Mouse (Mus musculus) MEL (cell line): ENCODE data around the gene Kif3b. TPM values are rescaled to one million over a fixed set of nuclear protein-coding genes. Genes with fewer than 3 reads are reported as not detected.
"Not testable (repeated sequence)": the region's sequence is repeated elsewhere in the genome, so short reads cannot be mapped to it uniquely, and the experiment has no call there.

Source experiments
- DNase-seq: peaks from one replicate; pipeline ENCODE4 v3.0.0; 2011; ENCODE audit warnings: low read depth, low spot score
- H3K27ac ChIP-seq: 2 replicates; pipeline ENCODE4 v1.5.1; 2012; ENCODE audit warnings: low read depth, mild to moderate bottlenecking, control low read depth, low read length, moderate library complexity; ENCODE audit not compliant: control insufficient read depth
- H3K27me3 ChIP-seq, 2 experiments: fragments of 150-350 bp in 1 of 2; sonication (generic) in 1 of 2; 2 replicates each; pipeline ENCODE4 v1.6.1; 2012; ENCODE audit warnings: low read length in 2 of 2, mild to moderate bottlenecking in 2 of 2, improper control_type of control experiment in 1 of 2, moderate library complexity in 1 of 2; ENCODE audit not compliant: insufficient read depth in 2 of 2, control insufficient read depth in 1 of 2
- H3K36me3 ChIP-seq, 2 experiments: 2 replicates each; pipeline ENCODE4 v1.6.1; 2012 to 2014; ENCODE audit warnings: low read length in 2 of 2, improper control_type of control experiment in 1 of 2, inconsistent platforms in 1 of 2, mild to moderate bottlenecking in 1 of 2; ENCODE audit not compliant: insufficient read depth in 2 of 2, control insufficient read depth in 1 of 2
- H3K4me1 ChIP-seq, 2 experiments: fragments of 150-350 bp in 1 of 2; sonication (generic) in 1 of 2; 2 replicates each; pipeline ENCODE4 v1.6.1; 2012; ENCODE audit warnings: low read length in 2 of 2, improper control_type of control experiment in 1 of 2, mild to moderate bottlenecking in 1 of 2; ENCODE audit not compliant: insufficient read depth in 2 of 2, control insufficient read depth in 1 of 2
- H3K4me3 ChIP-seq, 2 experiments: fragments of 150-350 bp in 1 of 2; sonication (generic) in 1 of 2; 2 replicates each; pipeline ENCODE4 v1.5.1; 2012; ENCODE audit warnings: low read depth in 2 of 2, low read length in 2 of 2, mild to moderate bottlenecking in 2 of 2, moderate library complexity in 2 of 2, control low read depth in 1 of 2, improper control_type of control experiment in 1 of 2; ENCODE audit not compliant: control insufficient read depth in 1 of 2, insufficient read depth in 1 of 2
- H3K79me2 ChIP-seq: 2 replicates; pipeline ENCODE4 v1.6.1; 2012; ENCODE audit warnings: mild to moderate bottlenecking, low read length, moderate library complexity; ENCODE audit not compliant: control insufficient read depth, poor library complexity, insufficient read depth
- H3K9ac ChIP-seq: 2 replicates; pipeline ENCODE4 v1.6.1; 2012; ENCODE audit warnings: low read depth, mild to moderate bottlenecking, control low read depth, low read length, moderate library complexity; ENCODE audit not compliant: control insufficient read depth, poor library complexity, severe bottlenecking
- H3K9me3 ChIP-seq: fragments of 150-350 bp; sonication (generic); replicated peaks from 2 replicates; pipeline ENCODE4 v1.6.1; 2012; ENCODE audit warnings: mild to moderate bottlenecking, low read length, improper control_type of control experiment, moderate library complexity; ENCODE audit not compliant: insufficient read depth
- CHD1 ChIP-seq: IDR thresholded peaks from 2 replicates; pipeline ENCODE4 v1.6.1; 2012; ENCODE audit warnings: low read depth, mild to moderate bottlenecking, inconsistent platforms, low read length, improper control_type of control experiment
- CHD2 ChIP-seq: IDR thresholded peaks from 2 replicates; pipeline ENCODE4 v1.6.1; 2011; ENCODE audit warnings: low read length, improper control_type of control experiment
- ELF1 ChIP-seq: IDR thresholded peaks from 2 replicates; pipeline ENCODE4 v1.6.1; 2014; ENCODE audit warnings: low read depth, mild to moderate bottlenecking, inconsistent platforms, low read length, improper control_type of control experiment, moderate library complexity
- EP300 ChIP-seq, 2 experiments: IDR thresholded peaks; 2 replicates each; pipeline ENCODE4 v1.6.1; 2011; ENCODE audit warnings: improper control_type of control experiment in 2 of 2, low read length in 2 of 2, low read depth in 1 of 2, mild to moderate bottlenecking in 1 of 2
- ETS1 ChIP-seq: IDR thresholded peaks from 2 replicates; pipeline ENCODE4 v1.6.1; 2012; ENCODE audit warnings: low read depth, mild to moderate bottlenecking, inconsistent platforms, low read length, improper control_type of control experiment, moderate library complexity
- GABPA ChIP-seq: IDR thresholded peaks from 2 replicates; pipeline ENCODE4 v1.6.1; 2012; ENCODE audit warnings: low read depth, mild to moderate bottlenecking, inconsistent platforms, low read length, improper control_type of control experiment, moderate library complexity
- GATA1 ChIP-seq: IDR thresholded peaks from 2 replicates; pipeline ENCODE4 v1.6.1; 2011; ENCODE audit warnings: low read depth, low read length, improper control_type of control experiment
- JUND ChIP-seq: IDR thresholded peaks from 2 replicates; pipeline ENCODE4 v1.6.1; 2011; ENCODE audit warnings: low read depth, mild to moderate bottlenecking, improper control_type of control experiment, low read length
- KAT2A ChIP-seq: conservative IDR thresholded peaks from 2 replicates; pipeline ENCODE4 v1.6.1; 2012; ENCODE audit warnings: low read depth, low read length, improper control_type of control experiment, inconsistent platforms
- MEF2A ChIP-seq: IDR thresholded peaks from 2 replicates; pipeline ENCODE4 v1.6.1; 2014; ENCODE audit warnings: low read depth, mild to moderate bottlenecking, inconsistent platforms, low read length, improper control_type of control experiment; ENCODE audit not compliant: poor library complexity, insufficient replicate concordance, severe bottlenecking; ENCODE audit errors: extremely low read depth
- MXI1 ChIP-seq: IDR thresholded peaks from 2 replicates; pipeline ENCODE4 v1.6.1; 2011; ENCODE audit warnings: mild to moderate bottlenecking, low read depth, low read length, improper control_type of control experiment
- MYB ChIP-seq: IDR thresholded peaks from 2 replicates; pipeline ENCODE4 v1.6.1; 2011; ENCODE audit warnings: mild to moderate bottlenecking, low read depth, low read length, improper control_type of control experiment
- MYC ChIP-seq: IDR thresholded peaks from 2 replicates; pipeline ENCODE4 v1.6.1; 2011; ENCODE audit warnings: low read depth, mild to moderate bottlenecking, low read length, improper control_type of control experiment, moderate library complexity
- RAD21 ChIP-seq: IDR thresholded peaks from 2 replicates; pipeline ENCODE4 v1.6.1; 2011; ENCODE audit warnings: mild to moderate bottlenecking, low read depth, low read length, improper control_type of control experiment
- RCOR1 ChIP-seq: IDR thresholded peaks from 2 replicates; pipeline ENCODE4 v1.6.1; 2012; ENCODE audit warnings: low read depth, mild to moderate bottlenecking, inconsistent platforms, low read length, improper control_type of control experiment
- SIN3A ChIP-seq: IDR thresholded peaks from 2 replicates; pipeline ENCODE4 v1.6.1; 2012; ENCODE audit warnings: low read length, improper control_type of control experiment, inconsistent platforms
- SMC3 ChIP-seq: IDR thresholded peaks from 2 replicates; pipeline ENCODE4 v1.6.1; 2011; ENCODE audit warnings: low read depth, low read length, improper control_type of control experiment
- TAL1 ChIP-seq: IDR thresholded peaks from 2 replicates; pipeline ENCODE4 v1.6.1; 2012; ENCODE audit warnings: mild to moderate bottlenecking, inconsistent platforms, low read length, moderate library complexity, mixed read lengths
- TBP ChIP-seq: IDR thresholded peaks from 2 replicates; pipeline ENCODE4 v1.8.0; 2011; ENCODE audit warnings: low read depth, low read length, improper control_type of control experiment
- UBTF ChIP-seq: IDR thresholded peaks from 2 replicates; pipeline ENCODE4 v1.6.1; 2012; ENCODE audit warnings: low read depth, mild to moderate bottlenecking, inconsistent platforms, low read length, improper control_type of control experiment, moderate library complexity, borderline replicate concordance; ENCODE audit not compliant: insufficient read depth
- USF1 ChIP-seq: IDR thresholded peaks from 2 replicates; pipeline ENCODE4 v1.6.1; 2014; ENCODE audit warnings: low read depth, mild to moderate bottlenecking, inconsistent platforms, low read length, improper control_type of control experiment, moderate library complexity
- ZMIZ1 ChIP-seq: IDR thresholded peaks from 2 replicates; pipeline ENCODE4 v1.6.1; 2012; ENCODE audit warnings: low read depth, mild to moderate bottlenecking, inconsistent platforms, low read length, improper control_type of control experiment, moderate library complexity
- ZNF384 ChIP-seq: IDR thresholded peaks from 2 replicates; pipeline ENCODE4 v1.6.1; 2012; ENCODE audit warnings: low read depth, mild to moderate bottlenecking, inconsistent platforms, low read length, improper control_type of control experiment
- polyA plus RNA-seq, 2 experiments: library from polyadenylated mRNA; stranded (reverse) in 1 of 2; unstranded in 1 of 2; fragments of >175 nt in 1 of 2; fragments of >200 nt in 1 of 2; gene quantifications; 2 replicates each; pipeline versions ENCODE4 v1.2.1 to v1.2.4; 2012; ENCODE audit warnings: low replicate concordance in 2 of 2, low read depth in 1 of 2; ENCODE audit not compliant: insufficient read length in 2 of 2, insufficient read depth in 1 of 2, missing spikeins in 1 of 2
- total RNA-seq: library from RNA; depleted of rRNA; stranded (reverse); fragments of 300-350 nt; gene quantifications from 2 replicates; pipeline ENCODE4 v1.2.3, GENCODE M21; 2012

Gene Kif3b
- total and polyA plus RNA-seq, 3 experiments, result 11.0 to 34.2 (median 17.9) TPM

DNA sequence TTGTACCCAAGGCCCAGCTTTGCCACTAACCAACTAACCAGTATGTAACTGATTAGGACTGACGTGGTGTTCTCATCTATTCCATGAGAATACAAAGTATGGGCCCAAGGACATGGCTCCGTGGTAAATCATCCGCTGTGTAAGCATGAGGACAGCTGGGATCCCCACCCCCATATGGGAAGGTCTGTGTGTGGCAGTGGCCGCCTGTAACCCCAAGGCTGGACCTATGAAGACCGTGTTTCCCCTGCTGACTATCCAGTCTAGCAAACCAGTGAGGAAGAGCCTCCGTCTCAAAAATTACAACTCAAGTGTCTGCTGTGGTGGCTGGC lies 16.3 kb upstream of the Kif3b start:
- H3K4me3 ChIP-seq, result no peak overlapping the region
- H3K27me3 ChIP-seq, result no peaks in the 10 kb centered on the region
- H3K4me1 ChIP-seq, result peaks cover 0 to 8% of the 10 kb centered on the region in 2 experiments; a peak in 2 of 4 replicates
- no peak for DNase-seq
- no peak overlapping the region for H3K9ac ChIP-seq
- H3K9me3 ChIP-seq, result no peaks in the 10 kb centered on the region
- H3K36me3 ChIP-seq, result peaks cover 0 to 3% of the 10 kb centered on the region in 2 experiments; a peak in 2 of 4 replicates
- TF ChIP-seq JUND (no peak), TBP (no peak), CHD1 (no peak), RCOR1 (no peak), ELF1 (no peak), MYB (no peak), ZNF384 (no peak), MYC (no peak), RAD21 (no peak), SIN3A (no peak), SMC3 (no peak), EP300 (IDR thresholded peaks at IDR 0.05; ENCODE audit: low read depth in 1 of 2, low read length in 2 of 2) (no peak), GATA1 (no peak), CHD2 (no peak), GABPA (no peak), ZMIZ1 (no peak), MEF2A (no peak)
- TF ChIP-seq, all 39 proteins: peak for 0
- H3K27ac ChIP-seq, result no peak overlapping the region
- H3K79me2 ChIP-seq, result no peaks in the 10 kb centered on the region

DNA sequence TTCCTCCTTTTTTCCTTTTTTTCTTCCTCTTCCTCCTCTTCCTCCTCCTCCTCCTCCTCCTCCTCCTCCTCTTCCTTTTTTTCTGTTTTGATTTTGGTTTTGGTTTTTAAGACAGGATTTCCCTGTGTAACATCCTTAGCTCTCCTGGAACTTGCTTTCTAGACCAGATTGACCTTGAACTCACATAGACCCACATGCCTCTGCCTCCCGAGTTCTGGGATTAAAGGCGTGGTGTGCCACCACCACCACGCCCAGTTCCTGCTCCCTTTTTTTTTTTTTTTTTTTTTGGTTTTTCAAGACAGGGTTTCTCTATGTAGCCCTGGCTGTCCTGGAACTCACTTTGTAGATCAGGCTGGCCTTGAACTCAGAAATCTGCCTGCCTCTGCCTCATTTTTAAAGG lies 15.6 kb upstream of the Kif3b start:
- H3K4me3 ChIP-seq, DNase-seq, H3K4me1 ChIP-seq: not testable (repeated sequence)

DNA sequence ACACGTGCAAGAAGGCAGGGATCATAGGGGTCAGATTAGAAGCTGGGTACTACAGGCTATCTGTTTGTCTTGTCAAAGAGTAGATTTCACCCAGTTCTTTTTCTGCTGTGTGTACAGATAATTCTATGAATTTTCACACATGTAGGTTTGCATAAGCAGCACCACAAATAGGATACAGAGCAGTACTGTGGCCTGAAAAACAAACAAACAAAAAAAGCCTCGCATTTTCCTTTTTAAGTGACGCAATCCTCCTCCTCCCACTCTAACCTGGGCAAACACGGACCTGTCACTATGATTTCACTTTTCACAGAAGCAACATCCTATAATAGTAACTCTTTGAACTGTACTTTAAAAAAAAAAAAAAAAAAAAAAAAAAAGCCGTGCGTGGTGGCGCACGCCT lies 14.8 kb upstream of the Kif3b start:
- no peak overlapping the region for H3K4me3 ChIP-seq
- peaks cover 0 to 3% of the 10 kb centered on the region in 2 experiments; a peak in 2 of 4 replicates for H3K36me3 ChIP-seq
- no peak for TF ChIP-seq UBTF
- no peak for TF ChIP-seq MXI1
- no peak for TF ChIP-seq TAL1
- TF ChIP-seq ELF1, result no peak
- no peak for TF ChIP-seq JUND
- TF ChIP-seq GATA1, result no peak
- TF ChIP-seq KAT2A, result no peak
- TF ChIP-seq MYB, result no peak
- no peak for TF ChIP-seq USF1
- TF ChIP-seq SIN3A, result no peak
- TF ChIP-seq ETS1, result no peak
- TF ChIP-seq, all 39 proteins: peak for 0
- DNase-seq, result no peak
- H3K9ac ChIP-seq, result no peak overlapping the region
- no peak overlapping the region for H3K27ac ChIP-seq
- no peaks in the 10 kb centered on the region for H3K27me3 ChIP-seq
- no peaks in the 10 kb centered on the region for H3K9me3 ChIP-seq
- no peaks in the 10 kb centered on the region for H3K79me2 ChIP-seq
- peaks cover 0 to 8% of the 10 kb centered on the region in 2 experiments; a peak in 2 of 4 replicates for H3K4me1 ChIP-seq

More for the DNA sequence above, 15.6 kb upstream of the Kif3b start:
- not testable (repeated sequence) for H3K36me3 ChIP-seq, H3K79me2 ChIP-seq, H3K9ac ChIP-seq, H3K9me3 ChIP-seq, H3K27ac ChIP-seq, H3K27me3 ChIP-seq
